Mouse (Mus musculus) MEL (cell line): ENCODE results near the gene Mtmr10. TPM values are rescaled to one million over a fixed set of nuclear protein-coding genes. Genes with fewer than 3 reads are reported as not detected.

ENCODE experiments used
- polyA plus RNA-seq, 2 experiments: library from polyadenylated mRNA; stranded (reverse) in 1 of 2; unstranded in 1 of 2; fragments of >175 nt in 1 of 2; fragments of >200 nt in 1 of 2; gene quantifications; 2 replicates each; pipeline versions ENCODE4 v1.2.1 to v1.2.4; 2012; ENCODE audit warnings: low replicate concordance in 2 of 2, low read depth in 1 of 2; ENCODE audit not compliant: insufficient read length in 2 of 2, insufficient read depth in 1 of 2, missing spikeins in 1 of 2
- total RNA-seq: library from RNA; depleted of rRNA; stranded (reverse); fragments of 300-350 nt; gene quantifications from 2 replicates; pipeline ENCODE4 v1.2.3, GENCODE M21; 2012; rRNA removed

Gene Mtmr10
- total and polyA plus RNA-seq, 3 experiments, result 1.7 to 2.4 TPM; not detected in 1

Other genes starting within 250 kb of the Mtmr10 start
- not detected in 2 replicates for gene Trpm1, start 133.8 kb upstream of the Mtmr10 start, total RNA-seq
- not detected for gene Trpm1, start 133.8 kb upstream of the Mtmr10 start, polyA plus RNA-seq
- gene Fan1, start 86.4 kb downstream of the Mtmr10 start, total RNA-seq, result 2.9 and 3.1 TPM in 2 replicates
- 1 to 10 TPM in 1 of 2 experiments, not detected in 1; 3.6 TPM for gene Fan1, start 86.4 kb downstream of the Mtmr10 start, polyA plus RNA-seq
- 74.6 and 87.9 TPM in 2 replicates for gene Mphosph10, start 104.6 kb downstream of the Mtmr10 start, total RNA-seq
- gene Mphosph10, start 104.6 kb downstream of the Mtmr10 start, polyA plus RNA-seq, result 100 to 1,000 TPM in 1 of 2 experiments, 10 to 100 TPM in 1; 77.6 to 290 TPM
- gene Mcee, start 105.0 kb downstream of the Mtmr10 start, total RNA-seq, result 11.4 and 18.2 TPM in 2 replicates
- gene Mcee, start 105.0 kb downstream of the Mtmr10 start, polyA plus RNA-seq, result 10 to 100 TPM in 1 of 2 experiments, not detected in 1; 22.6 TPM
- not detected in 2 replicates for gene Apba2, start 214.1 kb downstream of the Mtmr10 start, total RNA-seq
- gene Apba2, start 214.1 kb downstream of the Mtmr10 start, polyA plus RNA-seq, result not detected